Mouse (Mus musculus): ENCODE measurements around the gene Tmem255b.
A peak's percentile ranks its signal among the peaks of the same experiment; 100 is the strongest.

- peak; percentile 42 for TF ChIP-seq CTCF (conservative IDR thresholded peaks at IDR 0.05; ENCODE audit: low read length)
- TF ChIP-seq POU5F1 (IDR thresholded peaks at IDR 0.05; ENCODE audit: borderline replicate concordance, low read length) = no peak
- TF ChIP-seq NANOG (IDR thresholded peaks at IDR 0.05; ENCODE audit: borderline replicate concordance, low read length) = no peak
These were observed 20.3 kb downstream of the Tmem255b start for GRCm38 (mm10) chr8:13455295-13455694.

Measured in E14TG2a.4 (cell line).